Mouse (Mus musculus) heart, embryonic 16.5 days (tissue): ENCODE results near the gene Tmem125. TPM values are rescaled to one million over a fixed set of nuclear protein-coding genes. Genes with fewer than 3 reads are reported as not detected.
"Not testable (repeated sequence)": the region's sequence is repeated elsewhere in the genome, so short reads cannot be mapped to it uniquely, and the experiment has no call there.

Experiments used
- ATAC-seq: fragments of 200-750 bp; cut with Nextera tagmentation; replicated peaks from 2 replicates; pipeline ENCODE4 v1.8.0; 2017; ENCODE audit warnings: moderate number of reproducible peaks; ENCODE audit not compliant: insufficient read depth, low FRiP score; ENCODE audit errors: extremely low read depth
- H3K27ac ChIP-seq: fragments of 300-500 bp; sonication (generic); 2 replicates; pipeline ENCODE4 v1.5.1; 2014; ENCODE audit warnings: mild to moderate bottlenecking, low read length, control low read depth, moderate library complexity
- H3K27me3 ChIP-seq: fragments of 300-500 bp; sonication (generic); 2 replicates; pipeline ENCODE4 v1.6.1; 2014; ENCODE audit warnings: low read length, mixed read lengths; ENCODE audit not compliant: control insufficient read depth, insufficient read depth
- H3K36me3 ChIP-seq: fragments of 300-500 bp; sonication (generic); 2 replicates; pipeline ENCODE4 v1.6.1; 2014; ENCODE audit not compliant: control insufficient read depth, insufficient read depth
- H3K4me1 ChIP-seq: fragments of 300-500 bp; sonication (generic); 2 replicates; pipeline ENCODE4 v1.6.1; 2014; ENCODE audit warnings: low read length, mixed read lengths; ENCODE audit not compliant: control insufficient read depth, insufficient read depth
- H3K4me2 ChIP-seq: fragments of 300-500 bp; sonication (generic); 2 replicates; pipeline ENCODE4 v1.6.1; 2014; ENCODE audit warnings: low read depth, mild to moderate bottlenecking, control low read depth, low read length
- H3K4me3 ChIP-seq: fragments of 300-500 bp; sonication (generic); 2 replicates; pipeline ENCODE4 v1.5.1; 2014; ENCODE audit warnings: mild to moderate bottlenecking, control low read depth, low read length
- H3K9ac ChIP-seq: fragments of 300-500 bp; sonication (generic); 2 replicates; pipeline ENCODE4 v1.6.1; 2014; ENCODE audit warnings: low read length, control low read depth
- H3K9me3 ChIP-seq: fragments of 300-500 bp; sonication (generic); replicated peaks from 2 replicates; pipeline ENCODE4 v1.6.1; 2016; ENCODE audit warnings: low read length; ENCODE audit not compliant: control insufficient read depth
- WGBS: fragments of 180-500 bp; shearing (Covaris S2); extraction: QIAGEN DNeasy Blood & Tissue Kit; methylation state at CpG from one replicate; pipeline ENCODE4 v1.1.7; 2014; 5-methylcytosine and 5-hydroxymethylcytosine counted together
- polyA plus RNA-seq: library from polyadenylated mRNA; unstranded; fragments of >200 nt; fragmentation: Nextera tagmentation; extraction: Ambion mirVana; gene quantifications from 2 replicates; pipeline ENCODE4 v1.2.1, GENCODE M21; 2015

Gene Tmem125
- polyA plus RNA-seq, 1 experiment from 2014 or later, result 0.80 TPM

- Histone ChIP-seq H3K9me3 (no peaks in the 10 kb centered on the region), H3K27me3 (no peaks in the 10 kb centered on the region), H3K27ac (no peak overlapping the region), H3K36me3 (no peaks in the 10 kb centered on the region), H3K9ac (no peak overlapping the region), H3K4me1 (no peaks in the 10 kb centered on the region), H3K4me3 (no peak overlapping the region), H3K4me2 (no peak overlapping the region)
- no peak for ATAC-seq
- WGBS, result 23% methylated on average over 6 of the region's 6 CpGs
These were observed 34.8 kb downstream of the Tmem125 start for GRCm38 (mm10) chr4:118509050-118509449.

GRCm38 (mm10) chr4:118507171-118507570 lies 36.7 kb downstream of the Tmem125 start:
- H3K4me1 ChIP-seq, H3K9me3 ChIP-seq, H3K9ac ChIP-seq, ATAC-seq, H3K27ac ChIP-seq, H3K36me3 ChIP-seq, H3K4me2 ChIP-seq, H3K4me3 ChIP-seq, H3K27me3 ChIP-seq: not testable (repeated sequence)
- WGBS, result 88% methylated on average over 1 of the region's 1 CpGs

- WGBS, result 38% methylated on average over 3 of the region's 3 CpGs
- Histone ChIP-seq H3K27ac (no peak overlapping the region), H3K27me3 (no peaks in the 10 kb centered on the region), H3K4me1 (no peaks in the 10 kb centered on the region), H3K36me3 (no peaks in the 10 kb centered on the region), H3K9me3 (no peaks in the 10 kb centered on the region), H3K4me3 (no peak overlapping the region), H3K4me2 (no peak overlapping the region), H3K9ac (no peak overlapping the region)
- no peak for ATAC-seq
These were observed 38.3 kb downstream of the Tmem125 start for GRCm38 (mm10) chr4:118505551-118505950.

GRCm38 (mm10) chr4:118500792-118501191 lies 43.1 kb downstream of the Tmem125 start:
- 65% methylated on average over 9 of the region's 9 CpGs for WGBS
- Histone ChIP-seq H3K9me3 (no peaks in the 10 kb centered on the region), H3K27ac (no peak overlapping the region), H3K4me2 (no peak overlapping the region), H3K9ac (no peak overlapping the region), H3K27me3 (no peaks in the 10 kb centered on the region), H3K4me3 (no peak overlapping the region), H3K36me3 (no peaks in the 10 kb centered on the region), H3K4me1 (no peaks in the 10 kb centered on the region)
- no peak for ATAC-seq

GRCm38 (mm10) chr4:118500171-118500724 lies 43.6 kb downstream of the Tmem125 start:
- no peak for ATAC-seq
- 45% methylated on average over 6 of the region's 6 CpGs for WGBS
- Histone ChIP-seq H3K4me2 (no peak overlapping the region), H3K36me3 (no peaks in the 10 kb centered on the region), H3K4me3 (no peak overlapping the region), H3K9me3 (no peaks in the 10 kb centered on the region), H3K27me3 (no peaks in the 10 kb centered on the region), H3K9ac (no peak overlapping the region), H3K27ac (no peak overlapping the region), H3K4me1 (no peaks in the 10 kb centered on the region)

Other genes with a start within 250 kb of the Tmem125 start
- gene Szt2, start 134.8 kb downstream of the Tmem125 start, polyA plus RNA-seq, result 5.3 and 5.5 TPM in 2 replicates
- gene Med8, start 134.7 kb downstream of the Tmem125 start, polyA plus RNA-seq, result 67.8 and 70.6 TPM in 2 replicates
- 66.5 and 69.4 TPM in 2 replicates for gene Elovl1, start 116.0 kb downstream of the Tmem125 start, polyA plus RNA-seq
- 189 and 195 TPM in 2 replicates for gene Cdc20, start 106.7 kb downstream of the Tmem125 start, polyA plus RNA-seq
- gene Mpl, start 86.5 kb downstream of the Tmem125 start, polyA plus RNA-seq, result 0.88 and 1.2 TPM in 2 replicates
- 52.1 and 60.8 TPM in 2 replicates for gene Tie1, start 54.0 kb downstream of the Tmem125 start, polyA plus RNA-seq
- gene 2610528J11Rik, start 17.0 kb downstream of the Tmem125 start, polyA plus RNA-seq, result 1.4 and 1.8 TPM in 2 replicates
- 0.33 and 0.54 TPM in 2 replicates for gene Cfap57, start 76.7 kb upstream of the Tmem125 start, polyA plus RNA-seq
- 70.7 and 105 TPM in 2 replicates for gene Ebna1bp2, start 76.8 kb upstream of the Tmem125 start, polyA plus RNA-seq
- gene Olfr62, start 114.9 kb upstream of the Tmem125 start, polyA plus RNA-seq, result not detected in 2 replicates
- gene Olfr1342, start 148.7 kb upstream of the Tmem125 start, polyA plus RNA-seq, result 0.05 TPM in 1 of 2 replicates, not detected in the other
- not detected in 2 replicates for gene Olfr1341, start 159.5 kb upstream of the Tmem125 start, polyA plus RNA-seq
- gene Olfr1340, start 176.1 kb upstream of the Tmem125 start, polyA plus RNA-seq, result not detected in 2 replicates
- not detected in 2 replicates for gene Olfr1339, start 188.1 kb upstream of the Tmem125 start, polyA plus RNA-seq
- gene Olfr1338, start 214.7 kb upstream of the Tmem125 start, polyA plus RNA-seq, result not detected in 2 replicates
- not detected in 2 replicates for gene Olfr1337, start 238.5 kb upstream of the Tmem125 start, polyA plus RNA-seq